Mouse (Mus musculus) frontal cortex, adult 2 months (tissue): ENCODE results near the gene Gabpb1. TPM values are rescaled to one million over a fixed set of nuclear protein-coding genes. Genes with fewer than 3 reads are reported as not detected.

Source experiments
- DNase-seq, 2 experiments: peaks; one replicate each; pipeline ENCODE4 v3.0.0; 2022; ENCODE audit warnings: low spot score in 1 of 2; ENCODE audit errors: extremely low spot score in 1 of 2
- polyA plus RNA-seq: library from polyadenylated mRNA; depleted of rRNA; stranded (reverse); fragments of >200 nt; gene quantifications from 2 replicates; pipeline ENCODE4 v1.2.3, GENCODE M21; 2012; rRNA removed

Gene Gabpb1
- polyA plus RNA-seq, 1 experiment, result 21.9 TPM

GRCm38 (mm10) chr2:126596347-126597072 lies 79.6 kb downstream of the Gabpb1 start:
- no peak for DNase-seq

GRCm38 (mm10) chr2:126593831-126594610 lies 82.1 kb downstream of the Gabpb1 start:
- DNase-seq, result peak in 1 of 2 experiments; percentile 71

- no peak for DNase-seq
Observed at GRCm38 (mm10) chr2:126591304-126591703, 84.8 kb downstream of the Gabpb1 start.

- no peak for DNase-seq
Observed at GRCm38 (mm10) chr2:126587468-126587867, 88.7 kb downstream of the Gabpb1 start.

GRCm38 (mm10) chr2:126584621-126585369 lies 91.3 kb downstream of the Gabpb1 start:
- no peak for DNase-seq

- DNase-seq, result no peak
Observed at GRCm38 (mm10) chr2:126583960-126584359, 92.2 kb downstream of the Gabpb1 start.

GRCm38 (mm10) chr2:126579282-126579681 lies 96.9 kb downstream of the Gabpb1 start:
- no peak for DNase-seq

Other genes with a start within 250 kb of the Gabpb1 start
- 0.02 and 0.04 TPM in 2 replicates for gene Atp8b4, start 175.7 kb downstream of the Gabpb1 start, polyA plus RNA-seq
- gene Slc27a2, start 123.9 kb downstream of the Gabpb1 start, polyA plus RNA-seq, result 4.5 and 4.6 TPM in 2 replicates
- 0.66 and 1.0 TPM in 2 replicates for gene Hdc, start 57.0 kb downstream of the Gabpb1 start, polyA plus RNA-seq
- gene Usp8, start 31.0 kb upstream of the Gabpb1 start, polyA plus RNA-seq, result 35.8 and 40.8 TPM in 2 replicates
- 1.5 and 1.6 TPM in 2 replicates for gene Usp50, start 107.1 kb upstream of the Gabpb1 start, polyA plus RNA-seq
- 30.4 and 41.2 TPM in 2 replicates for gene Trpm7, start 199.9 kb upstream of the Gabpb1 start, polyA plus RNA-seq